Mouse (Mus musculus): ENCODE measurements at regions not wholly inside any gene's neighbourhood (a gene's known extent, or its start where the extent isn't known, plus 50 kb on each side); places are given as distances from the start of the nearest gene placed in this dataset.

- TF ChIP-seq HCFC1 (IDR thresholded peaks at IDR 0.05; ENCODE audit: borderline replicate concordance, insufficient read depth, low read length) (no peak), ZC3H11A (IDR thresholded peaks at IDR 0.05; ENCODE audit: borderline replicate concordance, low read depth, low read length) (no peak), MAFK (IDR thresholded peaks at IDR 0.05; ENCODE audit: insufficient read depth, low read depth, low read length) (no peak), ZNF384 (IDR thresholded peaks at IDR 0.05; ENCODE audit: low read depth, low read length) (no peak), CHD2 (IDR thresholded peaks at IDR 0.05; ENCODE audit: low read depth, low read length) (no peak)
- H3K4me3 ChIP-seq (ENCODE audit: insufficient read depth in 1 of 2, low read depth in 1 of 2, low read length in 2 of 2, poor library complexity in 1 of 2, severe bottlenecking in 1 of 2) = no peak overlapping the region
- no peak overlapping the region for H3K27ac ChIP-seq (ENCODE audit: insufficient read depth, low read depth, low read length, poor library complexity, severe bottlenecking)
- in situ Hi-C loops (cut with MboI; ENCODE audit: low sequenced_read_pairs in 2 of 2, unreplicated experiment in 2 of 2) = no loop called here
- DNase-seq (ENCODE audit: low read depth, low spot score) = no peak
- H3K9me3 ChIP-seq (ENCODE audit: control insufficient read depth, insufficient read depth, low read depth, low read length) = no peaks in the 10 kb centered on the region
- H3K4me1 ChIP-seq (ENCODE audit: control insufficient read depth in 2 of 2, insufficient read depth in 2 of 2, low read length in 2 of 2, poor library complexity in 1 of 2) = no peaks in the 10 kb centered on the region
- no peak overlapping the region for H3K9ac ChIP-seq (ENCODE audit: insufficient read depth, low read depth, low read length, poor library complexity, severe bottlenecking)
- H3K36me3 ChIP-seq (ENCODE audit: control insufficient read depth, insufficient read depth, low read length, poor library complexity, severe bottlenecking) = no peaks in the 10 kb centered on the region
Observed at GRCm38 (mm10) chr2:167792330-167792729, 102.7 kb upstream of the Tmem189 start.

- no peak overlapping the region for H3K9ac ChIP-seq (ENCODE audit: insufficient read depth, low read depth, low read length, poor library complexity, severe bottlenecking)
- TF ChIP-seq ZC3H11A (IDR thresholded peaks at IDR 0.05; ENCODE audit: borderline replicate concordance, low read depth, low read length) (no peak), HCFC1 (IDR thresholded peaks at IDR 0.05; ENCODE audit: borderline replicate concordance, insufficient read depth, low read length) (no peak), ZNF384 (IDR thresholded peaks at IDR 0.05; ENCODE audit: low read depth, low read length) (no peak), CHD2 (IDR thresholded peaks at IDR 0.05; ENCODE audit: low read depth, low read length) (no peak), MAFK (IDR thresholded peaks at IDR 0.05; ENCODE audit: insufficient read depth, low read depth, low read length) (no peak)
Observed at GRCm38 (mm10) chr2:167789471-167789923, 99.9 kb upstream of the Tmem189 start.

GRCm38 (mm10) chr2:167786951-167787350, 97.3 kb upstream of the Tmem189 start:
- peaks cover 2 to 7% of the 10 kb centered on the region in 2 experiments; a peak in 1 of 4 replicates for H3K4me1 ChIP-seq (ENCODE audit: control insufficient read depth in 2 of 2, insufficient read depth in 2 of 2, low read length in 2 of 2, poor library complexity in 1 of 2)
- no peak overlapping the region for H3K9ac ChIP-seq (ENCODE audit: insufficient read depth, low read depth, low read length, poor library complexity, severe bottlenecking)
- H3K4me3 ChIP-seq (ENCODE audit: insufficient read depth in 1 of 2, low read depth in 1 of 2, low read length in 2 of 2, poor library complexity in 1 of 2, severe bottlenecking in 1 of 2) = no peak overlapping the region
- in situ Hi-C loops (cut with MboI; ENCODE audit: low sequenced_read_pairs in 2 of 2, unreplicated experiment in 2 of 2) = no loop called here
- H3K36me3 ChIP-seq (ENCODE audit: control insufficient read depth, insufficient read depth, low read length, poor library complexity, severe bottlenecking) = no peaks in the 10 kb centered on the region
- DNase-seq (ENCODE audit: low read depth, low spot score) = no peak
- TF ChIP-seq CHD2 (IDR thresholded peaks at IDR 0.05; ENCODE audit: low read depth, low read length) = no peak
- TF ChIP-seq ZNF384 (IDR thresholded peaks at IDR 0.05; ENCODE audit: low read depth, low read length) = no peak
- TF ChIP-seq MAFK (IDR thresholded peaks at IDR 0.05; ENCODE audit: insufficient read depth, low read depth, low read length) = no peak
- no peak for TF ChIP-seq ZC3H11A (IDR thresholded peaks at IDR 0.05; ENCODE audit: borderline replicate concordance, low read depth, low read length)
- TF ChIP-seq HCFC1 (IDR thresholded peaks at IDR 0.05; ENCODE audit: borderline replicate concordance, insufficient read depth, low read length) = no peak
- no peaks in the 10 kb centered on the region for H3K9me3 ChIP-seq (ENCODE audit: control insufficient read depth, insufficient read depth, low read depth, low read length)
- H3K27ac ChIP-seq (ENCODE audit: insufficient read depth, low read depth, low read length, poor library complexity, severe bottlenecking) = no peak overlapping the region

More at GRCm38 (mm10) chr2:167789471-167789923, 99.9 kb upstream of the Tmem189 start:
- H3K36me3 ChIP-seq (ENCODE audit: control insufficient read depth, insufficient read depth, low read length, poor library complexity, severe bottlenecking) = no peaks in the 10 kb centered on the region
- in situ Hi-C loops (cut with MboI; ENCODE audit: low sequenced_read_pairs in 2 of 2, unreplicated experiment in 2 of 2) = no loop called here
- no peak for DNase-seq (ENCODE audit: low read depth, low spot score)
- H3K27ac ChIP-seq (ENCODE audit: insufficient read depth, low read depth, low read length, poor library complexity, severe bottlenecking) = no peak overlapping the region
- no peak overlapping the region for H3K4me3 ChIP-seq (ENCODE audit: insufficient read depth in 1 of 2, low read depth in 1 of 2, low read length in 2 of 2, poor library complexity in 1 of 2, severe bottlenecking in 1 of 2)
- H3K4me1 ChIP-seq (ENCODE audit: control insufficient read depth in 2 of 2, insufficient read depth in 2 of 2, low read length in 2 of 2, poor library complexity in 1 of 2) = no peaks in the 10 kb centered on the region
- H3K9me3 ChIP-seq (ENCODE audit: control insufficient read depth, insufficient read depth, low read depth, low read length) = no peaks in the 10 kb centered on the region

GRCm38 (mm10) chr2:167784353-167784752, 94.7 kb upstream of the Tmem189 start:
- TF ChIP-seq ZC3H11A (IDR thresholded peaks at IDR 0.05; ENCODE audit: borderline replicate concordance, low read depth, low read length) (no peak), HCFC1 (IDR thresholded peaks at IDR 0.05; ENCODE audit: borderline replicate concordance, insufficient read depth, low read length) (no peak), MAFK (IDR thresholded peaks at IDR 0.05; ENCODE audit: insufficient read depth, low read depth, low read length) (no peak)
- Histone ChIP-seq H3K9me3 (ENCODE audit: control insufficient read depth, insufficient read depth, low read depth, low read length) (no peaks in the 10 kb centered on the region), H3K4me3 (ENCODE audit: insufficient read depth in 1 of 2, low read depth in 1 of 2, low read length in 2 of 2, poor library complexity in 1 of 2, severe bottlenecking in 1 of 2) (no peak overlapping the region), H3K36me3 (ENCODE audit: control insufficient read depth, insufficient read depth, low read length, poor library complexity, severe bottlenecking) (no peaks in the 10 kb centered on the region), H3K27ac (ENCODE audit: insufficient read depth, low read depth, low read length, poor library complexity, severe bottlenecking) (no peak overlapping the region), H3K4me1 (ENCODE audit: control insufficient read depth in 2 of 2, insufficient read depth in 2 of 2, low read length in 2 of 2, poor library complexity in 1 of 2) (peaks cover 2 to 11% of the 10 kb centered on the region in 2 experiments; a peak in 1 of 4 replicates), H3K9ac (ENCODE audit: insufficient read depth, low read depth, low read length, poor library complexity, severe bottlenecking) (no peak overlapping the region)
- in situ Hi-C loops (cut with MboI; ENCODE audit: low sequenced_read_pairs in 2 of 2, unreplicated experiment in 2 of 2) = no loop called here
- DNase-seq (ENCODE audit: low read depth, low spot score) = no peak

GRCm38 (mm10) chr2:167783374-167783773, 93.8 kb upstream of the Tmem189 start:
- Histone ChIP-seq H3K36me3 (ENCODE audit: control insufficient read depth, insufficient read depth, low read length, poor library complexity, severe bottlenecking) (no peaks in the 10 kb centered on the region), H3K9me3 (ENCODE audit: control insufficient read depth, insufficient read depth, low read depth, low read length) (no peaks in the 10 kb centered on the region), H3K9ac (ENCODE audit: insufficient read depth, low read depth, low read length, poor library complexity, severe bottlenecking) (no peak overlapping the region), H3K4me1 (ENCODE audit: control insufficient read depth in 2 of 2, insufficient read depth in 2 of 2, low read length in 2 of 2, poor library complexity in 1 of 2) (peaks cover 2 to 15% of the 10 kb centered on the region in 2 experiments; a peak in 1 of 4 replicates), H3K27ac (ENCODE audit: insufficient read depth, low read depth, low read length, poor library complexity, severe bottlenecking) (no peak overlapping the region), H3K4me3 (ENCODE audit: insufficient read depth in 1 of 2, low read depth in 1 of 2, low read length in 2 of 2, poor library complexity in 1 of 2, severe bottlenecking in 1 of 2) (no peak overlapping the region)
- DNase-seq (ENCODE audit: low read depth, low spot score) = no peak
- in situ Hi-C loops (cut with MboI; ENCODE audit: low sequenced_read_pairs in 2 of 2, unreplicated experiment in 2 of 2) = no loop called here
- TF ChIP-seq HCFC1 (IDR thresholded peaks at IDR 0.05; ENCODE audit: borderline replicate concordance, insufficient read depth, low read length) (no peak), ZC3H11A (IDR thresholded peaks at IDR 0.05; ENCODE audit: borderline replicate concordance, low read depth, low read length) (no peak), CHD2 (IDR thresholded peaks at IDR 0.05; ENCODE audit: low read depth, low read length) (no peak), MAFK (IDR thresholded peaks at IDR 0.05; ENCODE audit: insufficient read depth, low read depth, low read length) (no peak), ZNF384 (IDR thresholded peaks at IDR 0.05; ENCODE audit: low read depth, low read length) (no peak)

Measured in ES-E14 (cell line).